Mouse (Mus musculus) R1 (cell line): ENCODE results near the gene Cldn34c4.

Source experiments
- DNase-seq: peaks from one replicate; pipeline ENCODE4 v3.0.0-alpha.2; 2018; ENCODE audit warnings: low read depth, low spot score

Gene Cldn34c4

GRCm38 (mm10) chrX:127736454-127736853 is at the start of gene Cldn34c4:
Cldn34c4 (minus strand) TSS chrX:127736554.
- DNase-seq, result no peak

- DNase-seq, result no peak
These were observed 10.7 kb upstream of the Cldn34c4 start for GRCm38 (mm10) chrX:127747062-127747461.
